Mouse (Mus musculus): ENCODE data around the gene Rap1gap2. TPM values are rescaled to one million over a fixed set of nuclear protein-coding genes. Genes with fewer than 3 reads are reported as not detected.
A peak's percentile ranks its signal among the peaks of the same experiment; 100 is the strongest.
"Not testable (repeated sequence)": the region's sequence is repeated elsewhere in the genome, so short reads cannot be mapped to it uniquely, and the experiment has no call there.

Rap1gap2 gene
- polyA plus RNA-seq, 1 experiment from 2014 or later: 0.75 TPM

- TF ChIP-seq EP300 (IDR thresholded peaks at IDR 0.05; ENCODE audit: low read depth): no peak
- TF ChIP-seq CTCF (IDR thresholded peaks at IDR 0.05; ENCODE audit: low read depth): no peak
- peaks cover 27% of the 10 kb centered on the region for H3K27me3 ChIP-seq (ENCODE audit: insufficient read depth, low read length)
Observed at GRCm38 (mm10) chr11:74584946-74585723, 25.6 kb downstream of the Rap1gap2 start.

DNA sequence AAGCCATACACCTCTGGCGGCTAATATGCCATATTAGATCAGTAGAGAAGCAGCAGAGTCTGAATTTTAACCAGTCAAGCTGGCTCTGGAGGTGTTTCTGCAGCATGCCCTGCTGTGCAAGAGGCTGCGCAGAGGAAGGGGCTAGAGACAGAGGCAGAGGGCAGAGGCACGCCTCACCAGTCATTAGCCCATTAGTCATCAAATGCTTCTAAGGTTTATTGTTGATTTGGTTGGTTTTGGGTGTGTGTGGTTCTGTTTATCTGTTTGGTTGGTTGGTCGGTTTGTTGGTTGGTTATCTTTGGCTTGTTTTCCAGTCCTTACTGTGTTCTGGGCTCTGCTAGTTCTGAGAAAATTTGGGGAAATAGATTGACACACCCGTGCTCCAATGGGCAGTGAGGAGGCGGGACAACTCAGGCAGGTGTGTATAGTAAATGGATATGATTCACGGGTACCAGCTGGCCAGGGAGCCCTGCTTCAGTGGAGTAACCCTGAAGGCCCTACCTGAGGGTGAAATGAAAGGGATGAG lies 26.8 kb downstream of the Rap1gap2 start:
- ATAC-seq (no peak), DNase-seq (no peak)
- Histone ChIP-seq H3K9me3 (ENCODE audit: low read length) (no peaks in the 10 kb centered on the region), H3K9ac (replicated peaks) (no peak overlapping the region), H3K4me1 (ENCODE audit: insufficient read depth) (no peaks in the 10 kb centered on the region), H3K36me3 (replicated peaks; ENCODE audit: insufficient read depth, low read length) (no peaks in the 10 kb centered on the region), H3K27me3 (ENCODE audit: insufficient read depth, low read length) (peaks cover 15% of the 10 kb centered on the region), H3K27ac (ENCODE audit: low read depth) (no peak overlapping the region), H3K4me3 (ENCODE audit: low read depth, low read length) (no peak overlapping the region), H3K4me2 (ENCODE audit: low read depth, low read length) (no peak overlapping the region)
- 65% methylated on average over 7 of the region's 7 CpGs for WGBS (ENCODE audit: insufficient replicate concordance)
- TF ChIP-seq CTCF (IDR thresholded peaks at IDR 0.05; ENCODE audit: low read depth) (no peak), EP300 (IDR thresholded peaks at IDR 0.05; ENCODE audit: low read depth) (no peak)

More at GRCm38 (mm10) chr11:74584946-74585723, 25.6 kb downstream of the Rap1gap2 start:
- Histone ChIP-seq H3K4me2 (ENCODE audit: low read depth, low read length) (no peak overlapping the region), H3K9me3 (ENCODE audit: low read length) (no peaks in the 10 kb centered on the region), H3K4me3 (ENCODE audit: low read depth, low read length) (no peak overlapping the region), H3K27ac (ENCODE audit: low read depth) (no peak overlapping the region), H3K9ac (replicated peaks) (no peak overlapping the region), H3K4me1 (ENCODE audit: insufficient read depth) (no peaks in the 10 kb centered on the region), H3K36me3 (replicated peaks; ENCODE audit: insufficient read depth, low read length) (no peaks in the 10 kb centered on the region)
- ATAC-seq: no peak
- 52% methylated on average over 10 of the region's 10 CpGs for WGBS (ENCODE audit: insufficient replicate concordance)
- peak; percentile 49 for DNase-seq

DNA sequence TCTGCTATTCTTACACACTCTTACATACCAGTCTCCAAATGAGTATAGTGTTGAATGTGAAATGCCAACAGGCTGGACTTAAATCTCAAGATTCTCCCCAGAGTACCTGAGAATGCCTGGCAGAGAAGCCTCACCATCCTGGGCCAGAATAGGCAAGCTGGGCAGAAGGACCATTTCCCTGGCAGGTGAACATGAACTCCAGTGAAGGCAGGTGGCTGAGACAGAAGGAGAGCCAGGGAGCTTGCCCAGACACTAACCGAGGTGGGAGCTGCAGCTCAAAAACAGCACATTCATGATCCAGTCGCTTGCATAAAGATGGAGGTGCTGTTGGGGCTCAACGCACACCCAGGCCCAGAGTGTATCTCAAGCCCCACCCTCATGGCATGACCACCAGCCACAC lies 28.3 kb downstream of the Rap1gap2 start:
- Histone ChIP-seq H3K9me3 (ENCODE audit: low read length) (no peaks in the 10 kb centered on the region), H3K27me3 (ENCODE audit: insufficient read depth, low read length) (0 out of 2 replicates have a peak, but pooled peaks cover under 1% of the 10 kb centered on the region), H3K4me2 (ENCODE audit: low read depth, low read length) (no peak overlapping the region), H3K36me3 (replicated peaks; ENCODE audit: insufficient read depth, low read length) (no peaks in the 10 kb centered on the region), H3K27ac (ENCODE audit: low read depth) (no peak overlapping the region), H3K4me3 (ENCODE audit: low read depth, low read length) (no peak overlapping the region), H3K9ac (replicated peaks) (no peak overlapping the region), H3K4me1 (ENCODE audit: insufficient read depth) (peaks cover 7% of the 10 kb centered on the region; the same call in 1 of the 2 replicates)
- 68% methylated on average over 3 of the region's 3 CpGs for WGBS (ENCODE audit: insufficient replicate concordance)
- ATAC-seq (no peak), DNase-seq (no peak)
- TF ChIP-seq CTCF (IDR thresholded peaks at IDR 0.05; ENCODE audit: low read depth): no peak
- no peak for TF ChIP-seq EP300 (IDR thresholded peaks at IDR 0.05; ENCODE audit: low read depth)

GRCm38 (mm10) chr11:74581333-74581732 lies 29.4 kb downstream of the Rap1gap2 start:
- peaks cover 15% of the 10 kb centered on the region for H3K4me1 ChIP-seq (ENCODE audit: insufficient read depth)
- 41% methylated on average over 4 of the region's 4 CpGs for WGBS (ENCODE audit: insufficient replicate concordance)

GRCm38 (mm10) chr11:74577068-74577467 lies 33.6 kb downstream of the Rap1gap2 start:
- TF ChIP-seq CTCF (IDR thresholded peaks at IDR 0.05; ENCODE audit: low read depth): no peak
- peak; percentile 96 for TF ChIP-seq EP300 (IDR thresholded peaks at IDR 0.05; ENCODE audit: low read depth)
- Histone ChIP-seq H3K4me2 (ENCODE audit: low read depth, low read length) (peak overlapping the region; percentile 66), H3K27me3 (ENCODE audit: insufficient read depth, low read length) (no peaks in the 10 kb centered on the region), H3K9me3 (ENCODE audit: low read length) (no peaks in the 10 kb centered on the region), H3K27ac (ENCODE audit: low read depth) (peak overlapping the region; percentile 95), H3K36me3 (replicated peaks; ENCODE audit: insufficient read depth, low read length) (no peaks in the 10 kb centered on the region), H3K4me1 (ENCODE audit: insufficient read depth) (peaks cover 56% of the 10 kb centered on the region), H3K9ac (replicated peaks) (no peak overlapping the region; the same call in 1 of the 2 replicates), H3K4me3 (ENCODE audit: low read depth, low read length) (no peak overlapping the region)
- peak; percentile 74 for ATAC-seq
- DNase-seq: peak; percentile 63
- WGBS (ENCODE audit: insufficient replicate concordance): 3% methylated on average over 3 of the region's 3 CpGs

More at GRCm38 (mm10) chr11:74581333-74581732, 29.4 kb downstream of the Rap1gap2 start:
- not testable (repeated sequence) for H3K4me3 ChIP-seq (ENCODE audit: low read depth, low read length); H3K9ac ChIP-seq (replicated peaks); ATAC-seq; H3K36me3 ChIP-seq (replicated peaks; ENCODE audit: insufficient read depth, low read length); H3K27me3 ChIP-seq (ENCODE audit: insufficient read depth, low read length); H3K4me2 ChIP-seq (ENCODE audit: low read depth, low read length); H3K9me3 ChIP-seq (ENCODE audit: low read length); H3K27ac ChIP-seq (ENCODE audit: low read depth)
- peak; percentile 49 for DNase-seq
- peak; percentile 75 for TF ChIP-seq CTCF (IDR thresholded peaks at IDR 0.05; ENCODE audit: low read depth)

DNA sequence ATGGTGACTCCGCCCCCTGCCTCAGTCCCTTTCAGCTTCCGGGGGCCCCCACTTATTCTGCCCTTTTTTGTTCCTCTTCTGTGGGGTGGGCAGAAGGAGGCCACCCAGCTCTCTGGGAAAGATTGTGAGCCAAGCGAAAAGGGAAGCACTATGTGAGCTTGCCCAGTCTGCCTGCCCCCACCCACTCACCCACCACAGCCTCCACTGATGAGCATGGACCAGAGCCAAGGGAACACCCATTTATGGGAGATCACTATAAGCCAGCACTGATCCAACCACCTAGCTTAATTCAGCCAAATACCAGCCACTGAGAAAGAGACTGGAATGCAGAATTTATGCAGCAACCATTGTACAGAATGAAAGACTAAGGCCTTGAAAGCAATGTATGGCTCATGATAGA lies 34.8 kb downstream of the Rap1gap2 start:
- peak overlapping the region; percentile 66 for H3K4me2 ChIP-seq (ENCODE audit: low read depth, low read length)
- WGBS (ENCODE audit: insufficient replicate concordance): 22% methylated on average over 3 of the region's 3 CpGs
- TF ChIP-seq CTCF (IDR thresholded peaks at IDR 0.05; ENCODE audit: low read depth): no peak
- no peak for TF ChIP-seq EP300 (IDR thresholded peaks at IDR 0.05; ENCODE audit: low read depth)
- no peaks in the 10 kb centered on the region for H3K36me3 ChIP-seq (replicated peaks; ENCODE audit: insufficient read depth, low read length)
- peak overlapping the region; percentile 95 for H3K27ac ChIP-seq (ENCODE audit: low read depth)
- peak overlapping the region; percentile 46; the same call in 1 of the 2 replicates for H3K9ac ChIP-seq (replicated peaks)
- ATAC-seq: peak; percentile 58
- peaks cover 62% of the 10 kb centered on the region for H3K4me1 ChIP-seq (ENCODE audit: insufficient read depth)
- no peak overlapping the region for H3K4me3 ChIP-seq (ENCODE audit: low read depth, low read length)
- DNase-seq: peak; percentile 67
- H3K27me3 ChIP-seq (ENCODE audit: insufficient read depth, low read length): no peaks in the 10 kb centered on the region
- H3K9me3 ChIP-seq (ENCODE audit: low read length): no peaks in the 10 kb centered on the region

Measured in liver, postnatal 0 days (tissue).